Mouse (Mus musculus) inflammation-experienced regulatory T-cells, adult 16 weeks (primary cell): ENCODE results near the gene Ccnk. TPM values are rescaled to one million over a fixed set of nuclear protein-coding genes. Genes with fewer than 3 reads are reported as not detected.

ENCODE experiments used
- polyA plus RNA-seq: library from polyadenylated mRNA; unstranded; fragments of 100-300 nt; shearing (Covaris generic); gene quantifications from one replicate; pipeline ENCODE4 v1.2.1, GENCODE M21; 2017

The Ccnk gene
- 3.5 TPM for polyA plus RNA-seq

GRCm38 (mm10) chr12:108179321-108180266 is at the start of gene Ccnk:
Ccnk (plus strand) TSS chr12:108179579.

GRCm38 (mm10) chr12:108179246-108179320 is 296 bp upstream of the Ccnk start, which contains the start of gene Setd3:
Setd3 (minus strand) TSS chr12:108179314.

Other genes starting within 250 kb of the Ccnk start
- 34.3 TPM for gene Bcl11b, start 176.0 kb upstream of the Ccnk start, polyA plus RNA-seq
- 47.5 TPM for gene Setd3, start 265 bp upstream of the Ccnk start, polyA plus RNA-seq
- not detected for gene Ccdc85c, start 95.8 kb downstream of the Ccnk start, polyA plus RNA-seq
- not detected for gene Hhipl1, start 126.7 kb downstream of the Ccnk start, polyA plus RNA-seq
- gene Cyp46a1, start 154.8 kb downstream of the Ccnk start, polyA plus RNA-seq, result not detected
- 0.87 TPM for gene Eml1, start 191.4 kb downstream of the Ccnk start, polyA plus RNA-seq